Mouse (Mus musculus) cerebellum, adult 9-10 months (tissue): ENCODE results near the gene Mrps22.

Experiments
- DNase-seq: peaks from one replicate; pipeline ENCODE4 v3.0.0; 2022

Mrps22 gene

DNA sequence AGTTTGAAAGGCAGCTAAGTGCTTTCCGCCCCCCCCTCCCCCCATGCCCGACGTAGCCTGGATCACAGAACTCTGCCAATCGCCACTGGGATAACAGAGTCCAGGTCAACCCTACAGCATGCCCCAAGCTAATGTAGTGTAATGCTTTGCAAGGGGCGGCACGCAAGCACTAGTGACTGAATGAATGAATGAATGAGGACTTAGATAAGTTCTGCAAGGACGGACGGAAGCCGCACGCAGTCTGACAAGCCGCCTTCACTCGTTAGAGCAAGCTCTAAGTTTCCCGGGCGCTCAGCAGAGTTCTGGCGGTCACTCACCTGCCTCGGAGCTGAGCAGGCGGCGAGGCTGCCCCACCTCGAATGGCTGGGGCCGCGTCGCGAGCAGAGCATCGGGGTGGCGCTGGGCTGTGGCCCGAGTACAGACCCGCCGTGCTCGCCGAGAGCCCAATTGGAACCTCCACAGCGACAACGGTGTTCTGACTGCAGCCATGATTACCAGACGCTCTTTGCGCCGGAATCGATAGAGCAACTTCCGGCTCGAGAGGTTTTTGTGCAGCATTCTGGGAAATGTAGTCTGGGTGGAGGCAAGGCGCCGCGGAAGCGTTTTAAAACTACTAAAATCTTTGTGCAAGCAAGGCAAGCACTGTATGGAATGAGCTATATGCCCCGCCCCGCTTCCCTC is at the start of gene Mrps22:
TSS of gene Mrps22 (minus strand) at position 505 of the 681 bp plus-strand sequence.
- peak; percentile 77 for DNase-seq

DNA sequence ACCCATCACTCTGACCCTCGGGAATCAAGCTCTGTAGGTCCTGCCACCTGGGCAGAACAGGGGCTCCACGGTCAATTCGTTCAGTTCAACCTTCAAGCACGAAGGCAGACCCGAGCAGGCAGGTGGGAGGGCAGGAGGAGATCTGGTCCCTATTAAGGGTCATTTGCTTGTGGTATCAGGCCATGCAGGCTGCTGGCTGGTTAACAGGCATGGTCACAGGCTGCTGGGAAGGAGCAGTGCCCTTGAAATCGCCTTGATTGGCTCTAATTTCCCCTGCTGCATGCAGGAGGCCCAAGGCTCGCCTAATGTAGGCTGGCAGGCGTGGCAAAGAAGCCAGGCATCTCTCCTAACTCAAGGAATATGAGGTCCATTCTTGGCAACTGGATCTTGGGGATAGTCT is 49.1 kb upstream of the Mrps22 start:
- DNase-seq: no peak

DNA sequence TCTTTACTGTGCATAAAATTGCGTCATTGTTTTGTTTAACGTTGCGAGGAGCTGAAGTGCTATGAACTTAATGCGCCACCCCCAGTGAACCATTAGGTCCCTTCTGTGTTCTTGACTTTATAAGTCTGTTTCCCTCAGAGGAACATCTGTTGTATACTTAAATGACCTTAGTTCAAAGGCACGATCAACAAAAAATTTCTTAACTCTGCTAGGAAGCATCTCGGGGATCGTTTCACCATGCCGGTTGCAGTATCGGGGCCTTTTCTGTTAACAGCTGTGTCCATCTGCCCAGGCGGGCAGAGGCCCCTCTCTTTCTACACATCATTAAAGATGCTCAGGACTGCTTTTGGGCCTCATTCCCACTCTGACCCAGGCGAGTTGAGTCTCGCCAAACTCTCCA is 46.0 kb upstream of the Mrps22 start:
- DNase-seq: no peak

DNA sequence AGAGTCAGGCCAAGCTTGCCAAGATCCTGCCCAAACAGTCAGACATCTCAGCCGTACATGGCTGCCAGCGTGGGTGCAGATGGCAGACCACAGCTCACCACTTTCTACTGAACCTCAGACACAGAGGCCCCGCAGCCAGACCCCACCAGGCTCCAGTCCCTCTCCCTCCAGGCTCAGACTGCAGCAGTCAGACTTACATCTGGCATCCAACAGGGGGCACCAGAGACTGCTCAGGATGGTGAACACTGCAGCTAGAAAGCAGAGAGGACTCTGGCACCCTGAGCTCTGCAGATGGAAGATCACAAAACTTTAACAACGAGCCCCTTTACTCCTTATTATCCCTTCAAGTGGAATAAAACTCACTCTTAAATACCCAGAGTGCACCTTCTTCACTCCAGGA is 44.3 kb upstream of the Mrps22 start:
- DNase-seq: peak; percentile 4

DNA sequence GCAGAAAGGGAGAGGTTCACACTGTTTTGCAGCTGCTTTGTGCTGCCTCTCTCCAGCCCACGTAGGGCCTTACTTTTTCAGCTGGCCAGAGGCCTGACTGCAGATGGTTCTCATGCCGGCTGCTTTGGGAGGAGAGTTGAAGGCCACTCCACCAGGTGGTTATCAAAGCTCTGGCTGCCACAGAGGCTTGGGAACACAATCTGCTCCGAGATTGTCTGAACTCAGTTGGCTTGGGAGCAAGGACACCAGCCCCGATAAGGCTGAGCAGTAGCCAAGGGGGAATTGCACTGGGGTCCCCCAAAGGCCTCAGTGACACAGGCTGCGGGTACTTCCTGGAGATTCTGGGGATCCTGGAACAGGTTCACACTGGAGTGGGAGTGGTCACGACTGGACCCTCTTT is 40.7 kb upstream of the Mrps22 start:
- no peak for DNase-seq

DNA sequence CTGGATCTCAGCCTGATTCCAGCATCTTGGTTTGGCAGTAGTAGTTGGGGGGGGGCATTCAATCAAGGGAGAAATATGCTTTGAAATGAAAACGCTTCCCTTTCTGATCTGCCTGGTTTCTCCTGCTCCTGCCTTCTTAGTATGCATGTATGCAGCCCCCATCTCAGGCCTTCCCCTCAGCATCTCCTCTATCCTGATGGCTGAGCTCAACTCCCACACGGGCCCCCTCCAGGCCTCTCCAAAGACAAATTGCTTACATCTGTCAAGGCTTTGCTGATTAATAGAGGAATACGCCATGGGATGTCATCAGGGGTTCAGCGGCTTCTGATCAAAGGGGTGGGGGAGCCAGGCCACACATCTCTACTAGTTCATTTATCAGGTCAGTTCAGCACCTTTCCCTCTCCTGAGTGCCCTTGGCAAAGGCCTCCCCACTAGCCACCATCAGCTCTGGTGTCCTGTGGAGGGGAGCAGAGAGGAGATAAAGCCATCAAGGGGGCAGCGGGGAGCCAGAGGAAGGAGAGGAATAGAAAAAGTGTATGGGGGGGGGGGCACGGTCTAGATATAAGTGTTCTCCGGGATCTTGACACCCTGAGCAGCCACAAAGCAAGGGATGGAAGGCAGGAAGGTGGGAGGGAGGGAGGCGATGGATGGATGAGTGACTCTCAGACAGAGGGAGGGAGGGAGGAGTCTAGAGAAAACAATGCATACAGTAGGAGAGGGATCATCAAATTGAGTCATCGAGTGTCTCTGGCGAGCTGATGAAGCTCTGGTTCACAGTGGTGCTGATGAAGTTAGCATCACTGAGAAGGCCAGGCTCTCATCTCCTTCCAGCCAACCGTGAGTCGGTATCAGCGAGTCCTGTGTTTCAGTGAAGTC is 32.1 kb upstream of the Mrps22 start:
- no peak for DNase-seq

DNA sequence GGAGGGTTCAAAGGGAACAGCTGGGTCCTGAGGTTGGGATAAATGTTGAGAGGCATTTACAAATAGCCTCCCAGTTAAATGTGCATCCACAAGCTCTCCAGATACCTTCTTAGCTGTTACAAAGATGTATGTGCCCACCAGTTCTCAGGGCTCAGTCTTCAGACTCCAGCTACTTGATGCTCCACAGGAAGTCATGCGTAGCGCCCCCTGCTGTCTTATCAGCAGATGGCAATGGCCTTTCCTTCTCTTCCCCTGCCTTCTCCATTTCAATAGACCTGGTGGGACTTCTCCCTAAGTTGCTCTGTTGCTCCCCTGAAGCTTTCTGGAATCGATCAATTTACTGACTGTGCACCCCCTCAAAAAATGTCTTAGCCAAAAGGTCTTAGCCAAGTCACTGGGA is 27.0 kb upstream of the Mrps22 start:
- no peak for DNase-seq

DNA sequence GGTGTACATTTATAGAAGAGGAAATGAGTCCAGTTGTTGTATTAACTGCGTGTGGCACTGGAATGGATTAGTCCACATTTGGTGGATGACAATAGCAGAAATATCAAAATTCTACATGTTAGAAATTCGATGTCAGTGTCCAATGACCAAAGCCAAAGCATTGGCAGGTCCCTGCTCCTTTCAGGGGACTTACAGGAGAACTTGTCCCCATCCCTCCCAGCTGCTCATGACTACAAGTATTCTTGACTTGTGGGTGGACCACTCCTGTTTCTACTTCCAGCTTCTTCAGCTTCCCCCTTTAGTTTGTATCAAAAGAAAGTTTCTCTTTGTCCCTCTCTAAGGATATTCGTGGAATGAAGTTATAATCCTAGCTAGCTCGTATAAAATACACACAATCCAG is 3.4 kb upstream of the Mrps22 start:
- DNase-seq: no peak

DNA sequence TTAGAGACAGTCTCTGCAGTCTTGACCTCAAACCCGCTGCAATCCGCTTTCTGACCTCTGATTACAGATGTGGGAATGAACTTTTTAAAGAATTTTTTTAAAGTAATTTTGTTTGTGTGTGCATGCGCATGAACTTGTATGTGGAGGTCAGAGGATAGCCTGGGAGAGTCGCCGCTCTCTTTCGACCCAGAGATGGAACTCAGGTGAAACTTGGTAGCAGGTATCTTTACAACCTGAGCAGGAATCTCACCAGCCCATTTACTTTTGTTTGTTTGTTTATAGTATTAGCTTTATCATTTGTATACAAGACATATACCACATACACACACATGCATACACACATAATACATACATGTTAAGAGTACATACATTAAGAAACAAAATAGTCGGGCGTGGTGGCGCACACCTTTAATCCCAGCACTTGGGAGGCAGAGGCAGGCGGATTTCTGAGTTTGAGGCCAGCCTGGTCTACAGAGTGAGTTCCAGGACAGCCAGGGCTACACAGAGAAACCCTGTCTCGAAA is 438 bp upstream of the Mrps22 start:
- DNase-seq: no peak

DNA sequence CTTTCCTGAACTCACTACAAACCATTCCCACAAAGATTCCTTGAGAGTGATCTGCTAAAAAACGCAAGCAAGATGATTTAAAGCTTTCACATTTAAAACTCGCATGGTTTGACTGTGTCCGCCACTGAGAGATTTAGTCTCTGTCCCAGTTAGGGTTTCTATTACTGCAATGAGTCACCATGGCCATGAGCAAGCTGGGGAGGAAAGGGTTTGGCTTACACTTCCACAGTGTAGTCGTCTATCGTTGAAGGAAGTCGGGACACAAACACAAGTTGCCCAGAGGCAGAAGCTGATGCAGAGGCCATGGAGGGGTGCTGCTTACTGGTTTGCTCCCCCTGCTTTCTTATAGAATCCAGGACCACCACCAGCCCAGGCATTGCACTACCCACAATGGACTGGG is 1.4 kb downstream of the Mrps22 start:
- DNase-seq: no peak

DNA sequence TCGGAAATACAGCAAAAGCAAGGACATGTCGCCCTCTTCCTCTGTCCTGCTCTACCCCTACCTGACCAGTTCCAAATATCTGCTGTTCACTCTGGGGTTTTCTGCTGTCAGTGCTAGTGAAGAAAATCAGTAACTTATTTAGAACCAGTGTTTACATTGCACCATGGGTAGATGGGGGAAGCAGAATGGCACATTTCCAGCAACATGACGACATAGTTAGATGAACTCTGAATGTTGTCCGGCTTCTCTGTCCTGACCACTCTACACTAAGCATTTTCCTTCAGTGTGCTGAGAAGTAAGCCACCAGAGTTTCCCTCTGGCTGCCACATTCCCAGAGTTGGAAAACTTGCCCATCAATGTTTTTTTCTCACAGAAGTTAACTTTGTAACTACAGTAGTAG is 17.6 kb downstream of the Mrps22 start:
- DNase-seq: no peak

DNA sequence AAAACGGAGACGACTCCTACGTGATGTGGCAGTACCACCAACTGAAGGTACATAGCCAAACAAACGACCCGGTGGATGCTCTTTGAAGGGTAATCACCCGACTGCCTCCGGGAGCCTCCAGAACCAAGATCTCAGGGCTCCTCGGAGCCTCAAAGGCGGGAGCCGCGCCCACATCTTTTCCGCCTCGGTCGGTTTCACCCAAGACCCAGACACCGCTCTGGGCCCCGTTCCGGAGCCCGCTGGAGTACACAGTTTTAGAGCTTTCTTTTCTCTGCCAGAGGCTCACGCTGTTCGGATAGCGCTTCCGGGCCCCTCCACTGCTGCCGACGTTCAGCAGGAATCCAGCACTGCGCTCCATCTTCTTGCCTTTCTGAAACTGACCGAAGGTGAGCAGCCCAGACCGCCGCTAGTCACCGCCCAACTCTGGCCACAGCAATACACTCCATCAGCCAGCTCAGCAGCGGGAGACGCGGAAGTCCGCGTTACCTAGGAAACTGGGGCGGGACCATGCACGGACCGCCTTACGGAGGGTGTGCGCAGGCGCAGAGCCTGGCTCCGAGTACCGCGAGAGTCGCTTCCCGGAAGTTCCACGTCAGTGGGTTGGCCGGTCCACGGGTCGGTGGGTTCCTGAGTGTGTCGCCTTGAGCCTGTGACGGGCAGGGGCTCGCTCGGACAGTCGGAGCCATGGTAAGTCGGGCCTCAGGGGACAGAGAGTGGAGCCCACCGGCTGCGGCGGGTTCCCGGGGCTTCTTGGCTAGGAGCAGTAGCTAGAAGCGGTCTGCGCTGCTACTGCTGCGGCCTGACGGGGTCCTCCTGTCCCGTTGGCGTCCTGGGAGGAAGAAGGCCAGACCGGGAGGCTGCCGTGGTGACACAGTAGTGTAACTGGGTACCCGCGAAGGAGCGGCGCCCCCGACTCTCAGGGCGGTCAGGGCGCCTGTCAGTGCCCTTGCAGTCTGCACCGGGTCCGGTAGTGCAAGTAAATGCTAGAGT is 38.0 kb downstream of the Mrps22 start, which contains the start of gene Copb2:
TSS of gene Copb2 (plus strand) at position 585 of the 990 bp plus-strand sequence.
- DNase-seq: peak; percentile 98

DNA sequence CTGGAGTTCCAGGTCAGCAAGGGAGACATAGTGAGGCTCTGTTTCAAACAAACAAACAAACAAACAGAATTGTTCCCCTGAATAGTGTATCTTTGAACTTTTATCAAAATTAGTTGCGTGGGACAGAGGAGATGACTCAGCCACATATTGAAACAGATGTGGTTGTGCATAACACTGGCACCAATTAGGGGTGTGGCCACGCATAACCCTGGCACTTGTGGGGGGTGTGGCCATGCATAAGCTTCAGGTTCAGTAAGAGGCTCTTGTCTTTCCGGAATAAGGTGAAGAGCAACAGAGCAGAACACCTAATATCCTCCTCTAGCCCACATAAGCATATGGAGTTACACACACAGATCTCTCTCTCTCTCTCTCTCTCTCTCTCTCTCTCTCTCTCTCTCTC is 57.4 kb downstream of the Mrps22 start:
- no peak for DNase-seq
